Mouse (Mus musculus) kidney, postnatal 25 days (tissue): Measurements from ENCODE around the gene Ifrd1.
"Not testable (repeated sequence)": the region's sequence is repeated elsewhere in the genome, so short reads cannot be mapped to it uniquely, and the experiment has no call there.

Experiments
- DNase-seq, 2 experiments: peaks; one replicate each; pipeline ENCODE4 v3.0.0; 2021; ENCODE audit warnings: mixed read lengths in 2 of 2

The Ifrd1 gene

GRCm38 (mm10) chr12:40198019-40198418 lies 50.3 kb downstream of the Ifrd1 start:
- DNase-seq: no peak

GRCm38 (mm10) chr12:40197511-40197910 lies 50.8 kb downstream of the Ifrd1 start:
- DNase-seq: no peak

- no peak for DNase-seq
Measured at GRCm38 (mm10) chr12:40185474-40185873, 62.8 kb downstream of the Ifrd1 start.

DNA sequence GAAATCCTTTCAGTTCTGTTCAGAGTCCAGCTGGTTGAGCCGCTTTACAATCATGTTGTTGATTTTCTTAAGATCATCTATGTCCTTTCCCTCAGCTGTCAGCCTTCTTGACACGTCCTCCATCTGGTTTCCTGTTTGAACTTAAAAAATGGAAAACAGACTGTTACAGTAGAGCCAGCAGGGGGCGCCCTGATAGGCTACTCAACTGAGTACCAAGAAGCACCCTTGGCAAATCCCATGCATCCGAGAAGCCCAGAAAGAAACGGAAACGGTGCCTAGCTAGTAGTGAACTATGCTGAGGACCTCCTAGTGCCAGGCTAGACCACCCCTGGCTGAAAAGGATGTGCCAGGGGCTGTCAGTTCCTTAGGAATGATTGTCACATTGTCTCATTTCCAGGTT lies 71.2 kb downstream of the Ifrd1 start:
- peak; percentile 40 to 51 for DNase-seq

- DNase-seq: no peak
Measured at GRCm38 (mm10) chr12:40176158-40176557, 72.1 kb downstream of the Ifrd1 start.

DNA sequence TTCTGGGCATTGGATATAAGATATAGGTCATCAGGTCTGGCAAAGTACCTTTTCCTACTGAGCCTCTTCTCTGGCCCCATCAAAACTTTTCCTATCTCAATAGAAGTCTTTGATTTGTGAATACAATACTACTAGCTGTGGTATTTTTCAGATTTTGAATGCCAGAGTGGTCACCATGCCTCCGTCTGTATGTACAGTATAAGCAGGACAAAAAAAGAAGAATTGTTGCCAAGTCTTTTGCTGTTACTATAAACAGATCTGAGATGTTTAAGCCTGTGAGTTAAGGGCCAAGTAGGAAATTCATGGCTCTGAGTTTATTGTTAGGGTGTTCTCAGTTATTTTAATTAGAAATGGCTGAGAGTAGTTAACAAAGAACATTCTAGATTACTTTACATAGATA lies 73.1 kb downstream of the Ifrd1 start:
- DNase-seq: not testable (repeated sequence)

GRCm38 (mm10) chr12:40171637-40172036 lies 76.7 kb downstream of the Ifrd1 start:
- no peak for DNase-seq

DNA sequence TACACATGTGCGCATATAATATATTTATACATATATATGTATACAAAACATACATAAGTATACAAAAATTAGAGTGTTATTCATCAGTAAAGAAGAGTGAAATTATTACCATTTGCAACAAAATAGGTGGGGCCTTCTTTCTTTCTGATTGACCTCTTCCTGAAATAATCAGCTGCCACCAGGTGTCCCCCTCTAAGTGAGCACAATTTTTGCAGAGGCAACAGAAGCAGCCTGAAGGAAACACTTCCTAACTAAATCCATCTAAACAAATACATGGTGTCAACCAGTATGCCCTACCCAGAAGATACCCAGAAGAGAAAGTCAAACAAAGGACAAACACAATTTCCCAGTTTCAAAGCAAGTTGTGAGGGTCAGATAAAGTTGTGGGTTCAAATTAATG lies 78.6 kb downstream of the Ifrd1 start:
- DNase-seq: no peak

DNA sequence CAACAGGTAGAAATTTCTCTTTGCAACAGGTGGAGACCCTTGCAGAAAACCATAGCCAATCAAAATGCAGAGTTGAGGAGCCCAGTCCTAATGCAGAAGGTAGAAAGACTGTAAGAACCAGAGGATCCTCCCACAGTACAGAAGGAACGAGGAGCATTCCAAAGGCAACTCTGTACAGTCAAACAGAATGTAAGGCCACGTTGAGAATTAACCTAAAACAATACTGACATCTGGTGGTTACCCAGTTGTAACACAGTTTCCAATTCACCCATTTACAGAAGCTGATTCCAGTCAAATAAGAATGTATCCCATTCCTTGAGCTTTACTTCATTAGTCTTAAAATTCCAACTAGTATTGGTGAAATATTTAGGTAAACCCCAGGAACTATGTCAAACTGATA lies 83.7 kb downstream of the Ifrd1 start:
- DNase-seq: no peak

GRCm38 (mm10) chr12:40160777-40161176 lies 87.5 kb downstream of the Ifrd1 start:
- no peak for DNase-seq

GRCm38 (mm10) chr12:40154188-40154587 lies 94.1 kb downstream of the Ifrd1 start:
- DNase-seq: no peak

DNA sequence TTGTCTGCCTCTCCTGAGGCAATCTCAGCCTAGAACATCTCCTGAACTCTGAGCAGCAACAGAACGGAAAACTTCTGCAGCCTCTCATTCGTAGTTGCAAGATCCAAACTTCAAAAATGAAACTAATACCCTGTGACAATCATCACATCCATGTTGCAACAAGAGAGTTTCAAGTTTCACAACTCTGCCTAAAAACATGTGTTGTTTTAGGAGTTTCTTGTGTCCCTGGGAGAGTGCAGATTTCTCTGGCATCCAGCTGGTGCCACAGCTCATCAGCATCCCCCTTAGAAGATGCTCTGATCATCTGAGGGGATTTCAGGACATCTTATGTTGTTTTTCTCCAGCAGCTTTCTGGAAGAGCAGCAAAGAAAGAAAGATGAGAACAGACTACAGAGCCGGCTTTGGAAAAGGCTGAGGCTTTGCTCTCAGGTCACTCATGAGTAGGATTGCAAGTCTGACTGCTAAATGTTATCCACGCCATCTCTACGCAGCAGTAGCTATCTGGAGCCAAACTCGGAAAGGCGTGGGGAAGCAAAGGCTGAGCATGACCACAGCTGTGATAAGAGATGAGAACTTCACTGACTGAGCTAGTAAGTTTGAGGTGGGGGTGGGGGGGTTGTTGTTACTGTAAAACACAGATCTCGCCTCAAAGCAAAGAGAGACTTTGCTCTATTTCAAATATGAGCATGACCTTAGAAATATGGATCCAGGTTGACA lies 95.8 kb downstream of the Ifrd1 start:
- DNase-seq: no peak
